Mouse (Mus musculus): ENCODE measurements at regions not wholly inside any gene's neighbourhood (a gene's known extent, or its start where the extent isn't known, plus 50 kb on each side); places are given as distances from the start of the nearest gene placed in this dataset.
"Not testable (repeated sequence)": the region's sequence is repeated elsewhere in the genome, so short reads cannot be mapped to it uniquely, and the experiment has no call there.

DNA sequence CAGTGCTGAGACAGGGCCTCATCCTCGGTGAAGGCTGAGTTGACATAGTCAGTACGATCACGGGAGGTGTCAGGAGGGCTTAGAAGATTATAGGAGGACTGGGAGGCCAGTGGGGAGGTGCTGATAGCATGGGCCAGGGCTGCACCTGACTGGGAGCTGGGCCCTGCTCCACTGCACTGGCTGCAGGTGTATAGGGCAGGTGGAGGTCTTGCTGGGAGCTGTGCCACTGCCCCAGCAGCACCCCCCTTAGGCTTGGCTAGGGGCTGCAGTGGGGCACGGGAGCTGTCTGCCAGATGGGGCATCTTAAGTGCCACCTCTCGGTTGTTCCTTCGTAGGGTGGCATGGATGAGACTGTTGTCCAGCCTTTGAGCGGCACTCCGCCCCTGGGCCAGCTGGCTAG is 85.2 kb downstream of the Dynlt1b start:
- TF ChIP-seq CTCF, EP300 (IDR thresholded peaks at IDR 0.05; ENCODE audit: low read depth): not testable (repeated sequence)
